Mouse (Mus musculus) CH12.LX (cell line): Measurements from ENCODE around the gene Grwd1. TPM values are rescaled to one million over a fixed set of nuclear protein-coding genes. Genes with fewer than 3 reads are reported as not detected.

Experiments used
- DNase-seq: peaks from one replicate; pipeline ENCODE4 v3.0.0-alpha.2; 2013; ENCODE audit errors: extremely low read depth
- H3K27ac ChIP-seq: 2 replicates; pipeline ENCODE4 v1.5.1; 2012; ENCODE audit warnings: low read depth, mild to moderate bottlenecking, control low read depth, moderate library complexity; ENCODE audit not compliant: insufficient read depth
- H3K27me3 ChIP-seq: replicated peaks from 2 replicates; pipeline ENCODE3; 2012; ENCODE audit warnings: inconsistent platforms
- H3K36me3 ChIP-seq, 2 experiments: replicated peaks in 1 of 2; 2 replicates each; pipeline versions ENCODE3 to v1.6.1; 2012; ENCODE audit warnings: inconsistent platforms in 1 of 2, low read length in 1 of 2, mild to moderate bottlenecking in 1 of 2, mixed read lengths in 1 of 2, moderate library complexity in 1 of 2; ENCODE audit not compliant: control insufficient read depth in 1 of 2, insufficient read depth in 1 of 2
- H3K4me1 ChIP-seq, 2 experiments: 2 replicates each; pipeline ENCODE4 v1.6.1; 2012; ENCODE audit warnings: inconsistent platforms in 1 of 2, moderate library complexity in 1 of 2; ENCODE audit not compliant: insufficient read depth in 2 of 2, control insufficient read depth in 1 of 2
- H3K4me2 ChIP-seq: 2 replicates; pipeline ENCODE4 v1.6.1; 2012; ENCODE audit warnings: low read depth, mild to moderate bottlenecking, control low read depth; ENCODE audit not compliant: poor library complexity, insufficient read depth, severe bottlenecking
- H3K4me3 ChIP-seq, 3 experiments: fragments of 150-350 bp in 1 of 3; sonication (generic) in 1 of 3; replicated peaks in 1 of 3; 2 replicates each; pipeline versions ENCODE3 to v1.5.1; 2011 to 2012; ENCODE audit warnings: low read depth in 2 of 3, low read length in 2 of 3, mild to moderate bottlenecking in 2 of 3, moderate library complexity in 2 of 3, control low read depth in 1 of 3, improper control_type of control experiment in 1 of 3, inconsistent platforms in 1 of 3, mixed read lengths in 1 of 3; ENCODE audit not compliant: poor library complexity in 1 of 3
- H3K79me2 ChIP-seq: replicated peaks from 2 replicates; pipeline ENCODE4 v1.6.1; 2012; ENCODE audit warnings: mild to moderate bottlenecking, moderate library complexity; ENCODE audit not compliant: control insufficient read depth, poor library complexity, insufficient read depth, severe bottlenecking; ENCODE audit errors: extremely low read depth
- H3K9ac ChIP-seq: 2 replicates; pipeline ENCODE4 v1.6.1; 2012; ENCODE audit warnings: low read depth, mild to moderate bottlenecking, control low read depth, moderate library complexity; ENCODE audit not compliant: insufficient read depth
- H3K9me3 ChIP-seq: replicated peaks from 2 replicates; pipeline ENCODE3; 2012; ENCODE audit warnings: low read length, inconsistent platforms, mixed read lengths
- CHD2 ChIP-seq: IDR thresholded peaks from 2 replicates; pipeline ENCODE4 v1.6.1; 2011; ENCODE audit warnings: low read length, improper control_type of control experiment
- CTCF ChIP-seq, 2 experiments: IDR thresholded peaks in 1 of 2; conservative IDR thresholded peaks in 1 of 2; 2 replicates each; pipeline ENCODE4 v1.5.1; 2011 to 2012; ENCODE audit warnings: low read depth in 2 of 2, low read length in 2 of 2, improper control_type of control experiment in 1 of 2, inconsistent platforms in 1 of 2, mild to moderate bottlenecking in 1 of 2, moderate library complexity in 1 of 2
- ETS1 ChIP-seq: conservative IDR thresholded peaks from 2 replicates; pipeline ENCODE4 v1.6.1; 2012; ENCODE audit warnings: low read depth, mild to moderate bottlenecking, inconsistent platforms, low read length, improper control_type of control experiment, moderate library complexity
- HCFC1 ChIP-seq: IDR thresholded peaks from 2 replicates; pipeline ENCODE4 v1.6.1; 2012; ENCODE audit warnings: low read depth, mild to moderate bottlenecking, inconsistent platforms, low read length, improper control_type of control experiment
- JUN ChIP-seq: IDR thresholded peaks from 2 replicates; pipeline ENCODE4 v1.6.1; 2011; ENCODE audit warnings: low read depth, mild to moderate bottlenecking, low read length, improper control_type of control experiment, moderate library complexity; ENCODE audit not compliant: insufficient read depth
- KAT2A ChIP-seq: IDR thresholded peaks from 2 replicates; pipeline ENCODE4 v1.6.1; 2012; ENCODE audit warnings: low read length, improper control_type of control experiment, inconsistent platforms; ENCODE audit not compliant: insufficient replicate concordance
- MXI1 ChIP-seq: IDR thresholded peaks from 2 replicates; pipeline ENCODE4 v1.6.1; 2011; ENCODE audit warnings: mild to moderate bottlenecking, low read depth, low read length, improper control_type of control experiment
- NRF1 ChIP-seq: IDR thresholded peaks from 2 replicates; pipeline ENCODE4 v1.6.1; 2014; ENCODE audit warnings: low read depth, mild to moderate bottlenecking, inconsistent platforms, low read length, improper control_type of control experiment, moderate library complexity
- PAX5 ChIP-seq: IDR thresholded peaks from 2 replicates; pipeline ENCODE4 v1.6.1; 2012; ENCODE audit warnings: low read length, inconsistent platforms, mixed read lengths
- POLR2A ChIP-seq: IDR thresholded peaks from 2 replicates; pipeline ENCODE4 v1.6.1; 2011; ENCODE audit warnings: low read depth, mild to moderate bottlenecking, improper control_type of control experiment, low read length
- RCOR1 ChIP-seq: conservative IDR thresholded peaks from 2 replicates; pipeline ENCODE4 v1.6.1; 2012; ENCODE audit warnings: low read depth, mild to moderate bottlenecking, inconsistent platforms, low read length, improper control_type of control experiment
- SIN3A ChIP-seq: IDR thresholded peaks from 2 replicates; pipeline ENCODE4 v1.6.1; 2012; ENCODE audit warnings: low read length, improper control_type of control experiment, inconsistent platforms
- SMC3 ChIP-seq: IDR thresholded peaks from 2 replicates; pipeline ENCODE4 v1.6.1; 2011; ENCODE audit warnings: low read depth, low read length, improper control_type of control experiment
- TBP ChIP-seq: conservative IDR thresholded peaks from 2 replicates; pipeline ENCODE4 v1.6.1; 2011; ENCODE audit warnings: low read depth, low read length, improper control_type of control experiment
- TCF12 ChIP-seq: IDR thresholded peaks from 2 replicates; pipeline ENCODE4 v1.6.1; 2014; ENCODE audit warnings: low read depth, mild to moderate bottlenecking, inconsistent platforms, low read length, improper control_type of control experiment
- UBTF ChIP-seq: IDR thresholded peaks from 2 replicates; pipeline ENCODE4 v1.6.1; 2012; ENCODE audit warnings: low read depth, mild to moderate bottlenecking, inconsistent platforms, low read length, improper control_type of control experiment, moderate library complexity
- USF1 ChIP-seq: IDR thresholded peaks from 2 replicates; pipeline ENCODE4 v1.6.1; 2014; ENCODE audit warnings: low read depth, mild to moderate bottlenecking, inconsistent platforms, low read length, improper control_type of control experiment
- ZC3H11A ChIP-seq: IDR thresholded peaks from 2 replicates; pipeline ENCODE4 v1.6.1; 2012; ENCODE audit warnings: low read depth, mild to moderate bottlenecking, inconsistent platforms, low read length, improper control_type of control experiment
- ZKSCAN1 ChIP-seq: IDR thresholded peaks from 2 replicates; pipeline ENCODE4 v1.6.1; 2012; ENCODE audit warnings: low read depth, inconsistent platforms, low read length, improper control_type of control experiment, borderline replicate concordance
- ZMIZ1 ChIP-seq: IDR thresholded peaks from 2 replicates; pipeline ENCODE4 v1.6.1; 2012; ENCODE audit warnings: low read depth, mild to moderate bottlenecking, inconsistent platforms, low read length, improper control_type of control experiment
- ZNF384 ChIP-seq: IDR thresholded peaks from 2 replicates; pipeline ENCODE4 v1.6.1; 2012; ENCODE audit warnings: low read depth, low read length, improper control_type of control experiment, inconsistent platforms
- dilution Hi-C: fragments of 300-500 bp; cut with MboI; formaldehyde crosslinking; loops from 2 replicates; pipeline ENCODE4 v1.14.3; 2020; ENCODE audit warnings: low sequenced_read_pairs; ENCODE audit not compliant: extremely low pct_unique_long_range_greater_than_20kb, extremely low pct_ligation_motif_present
- in situ Hi-C: fragments of 300-500 bp; cut with MboI; formaldehyde crosslinking; loops from 3 replicates; pipeline ENCODE4 v1.14.3; 2019; ENCODE audit warnings: low sequenced_read_pairs, low pct_ligation_motif_present, low pct_unique_long_range_greater_than_20kb, mixed read lengths
- polyA plus RNA-seq: library from polyadenylated mRNA; unstranded; fragments of >175 nt; gene quantifications from 2 replicates; pipeline ENCODE4 v1.2.1, GENCODE M21; 2012; ENCODE audit warnings: low read depth; ENCODE audit not compliant: insufficient read length
- total RNA-seq, 2 experiments: library from RNA; depleted of rRNA; stranded (reverse); fragments of 300-350 nt in 1 of 2; fragments of >200 nt in 1 of 2; gene quantifications; 2 replicates each; pipeline ENCODE4 v1.2.3; 2012 to 2014

Gene Grwd1
- total and polyA plus RNA-seq, 3 experiments = 83.0 to 108 (median 88.1) TPM

- Histone ChIP-seq H3K36me3 (no peaks in the 10 kb centered on the region), H3K4me2 (no peak overlapping the region), H3K4me1 (no peaks in the 10 kb centered on the region; a peak in 1 of 4 replicates), H3K4me3 (no peak overlapping the region), H3K27ac (no peak overlapping the region), H3K9ac (no peak overlapping the region), H3K9me3 (no peaks in the 10 kb centered on the region), H3K79me2 (no peaks in the 10 kb centered on the region), H3K27me3 (peaks cover 56% of the 10 kb centered on the region)
- DNase-seq = no peak
- dilution Hi-C loops (no loop called here), in situ Hi-C loops (no loop called here)
- no peak for TF ChIP-seq CHD2
- TF ChIP-seq HCFC1 = no peak
These were observed 26.5 kb upstream of the Grwd1 start for GRCm38 (mm10) chr7:45856950-45857901.

- H3K9me3 ChIP-seq = no peaks in the 10 kb centered on the region
- TF ChIP-seq CTCF (conservative IDR thresholded peaks at IDR 0.05 in 1 of 2, IDR thresholded peaks at IDR 0.05 in 1 of 2; ENCODE audit: low read depth in 2 of 2, low read length in 2 of 2) = no peak
- TF ChIP-seq HCFC1 = no peak
- TF ChIP-seq ZNF384 = no peak
- TF ChIP-seq ETS1 = no peak
- no peak for TF ChIP-seq SIN3A
- TF ChIP-seq SMC3 = no peak
- no peak for TF ChIP-seq PAX5
- no peak for TF ChIP-seq ZC3H11A
- no peak for TF ChIP-seq TCF12
- no peak for TF ChIP-seq NRF1
- no peak for TF ChIP-seq POLR2A
- TF ChIP-seq, all 38 proteins: peak for 0
- no peak for DNase-seq
- Histone ChIP-seq H3K27ac (no peak overlapping the region), H3K9ac (no peak overlapping the region), H3K4me2 (no peak overlapping the region), H3K36me3 (no peaks in the 10 kb centered on the region), H3K4me1 (no peaks in the 10 kb centered on the region; a peak in 1 of 4 replicates), H3K4me3 (no peak overlapping the region), H3K79me2 (no peaks in the 10 kb centered on the region), H3K27me3 (peaks cover 32% of the 10 kb centered on the region)
- in situ Hi-C loops (no loop called here), dilution Hi-C loops (no loop called here)
These were observed 22.3 kb upstream of the Grwd1 start for GRCm38 (mm10) chr7:45853089-45853488.

- in situ Hi-C loops = no loop called here
- Histone ChIP-seq H3K4me2 (no peak overlapping the region), H3K79me2 (no peaks in the 10 kb centered on the region), H3K4me3 (no peak overlapping the region), H3K9me3 (no peaks in the 10 kb centered on the region)
- no peak for DNase-seq
- TF ChIP-seq TBP (no peak), USF1 (no peak), MXI1 (no peak), SIN3A (no peak), ETS1 (no peak), CTCF (conservative IDR thresholded peaks at IDR 0.05 in 1 of 2, IDR thresholded peaks at IDR 0.05 in 1 of 2; ENCODE audit: low read depth in 2 of 2, low read length in 2 of 2) (no peak), UBTF (no peak), ZKSCAN1 (no peak), JUN (no peak), ZMIZ1 (no peak), RCOR1 (no peak), KAT2A (no peak), PAX5 (no peak)
- TF ChIP-seq, all 38 proteins: peak for 0
- peaks cover 19% of the 10 kb centered on the region for H3K27me3 ChIP-seq
- H3K27ac ChIP-seq = no peak overlapping the region
- H3K4me1 ChIP-seq = no peaks in the 10 kb centered on the region; a peak in 1 of 4 replicates
- H3K36me3 ChIP-seq = no peaks in the 10 kb centered on the region
- no peak overlapping the region for H3K9ac ChIP-seq
- dilution Hi-C loops = no loop called here
These were observed 19.9 kb upstream of the Grwd1 start for GRCm38 (mm10) chr7:45850661-45851060.
